Mouse (Mus musculus): ENCODE data around the gene Kcnh7. TPM values are rescaled to one million over a fixed set of nuclear protein-coding genes. Genes with fewer than 3 reads are reported as not detected.
"Not testable (repeated sequence)": the region's sequence is repeated elsewhere in the genome, so short reads cannot be mapped to it uniquely, and the experiment has no call there.

Kcnh7 gene
- total RNA-seq, 1 experiment from 2014 or later: 0.07 TPM

DNA sequence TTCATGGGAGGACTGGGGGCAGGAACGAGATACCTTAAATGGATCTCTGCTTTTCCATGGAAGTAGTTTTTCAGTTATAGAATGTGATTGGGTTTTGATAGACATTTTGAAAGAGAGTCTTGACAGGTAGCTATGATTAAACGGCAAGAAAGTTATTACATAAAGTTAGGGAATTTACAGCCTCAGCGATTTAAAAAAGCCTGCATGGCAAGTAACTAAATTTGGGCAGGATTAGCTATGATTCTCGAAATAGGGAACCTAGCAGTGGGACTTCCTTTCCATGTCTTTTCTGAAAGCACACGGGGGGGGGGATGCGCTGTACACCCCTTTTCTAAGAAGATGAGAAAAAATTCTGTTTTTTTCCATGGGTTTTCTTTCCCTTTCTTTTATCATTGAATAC is 466.8 kb downstream of the Kcnh7 start:
- DNase-seq: no peak

DNA sequence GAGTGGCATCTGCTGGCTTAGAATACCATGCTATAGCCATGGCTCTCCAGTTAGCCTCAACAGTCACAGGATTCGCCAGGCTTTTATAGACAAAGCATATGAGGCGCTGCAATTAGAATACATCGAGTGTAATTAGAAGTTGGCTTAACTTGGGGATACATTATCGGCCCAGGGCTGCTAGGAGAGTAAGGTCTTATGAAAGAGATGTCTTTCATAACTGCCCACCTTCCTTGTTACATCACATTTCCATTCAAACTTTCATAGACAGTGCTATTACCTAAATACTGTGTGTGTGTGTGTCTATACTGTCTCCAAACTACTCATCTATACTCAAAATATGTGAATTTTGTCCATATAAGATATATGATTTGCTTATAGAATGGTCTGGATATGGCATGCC is 468.8 kb downstream of the Kcnh7 start:
- no peak for DNase-seq

DNA sequence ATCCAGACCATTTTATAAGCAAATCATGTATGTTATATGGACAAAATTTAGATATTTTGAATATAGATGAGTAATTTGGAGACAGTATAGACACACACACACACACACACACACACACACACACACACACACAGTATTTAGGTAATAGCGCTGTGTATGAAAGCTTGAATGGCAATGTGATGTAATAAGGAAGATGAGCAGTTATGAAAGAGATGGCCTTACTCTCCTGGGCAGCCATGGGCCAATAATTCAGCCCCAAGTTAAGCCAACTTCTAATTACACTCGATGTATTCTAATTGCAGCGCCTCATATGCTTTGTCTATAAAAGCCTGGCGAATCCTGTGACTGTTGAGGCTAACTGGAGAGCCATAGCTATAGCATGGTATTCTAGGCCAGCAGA is 469.7 kb downstream of the Kcnh7 start:
- not testable (repeated sequence) for DNase-seq

GRCm38 (mm10) chr2:62709633-62710032 is 474.5 kb downstream of the Kcnh7 start:
- no peak for DNase-seq

DNA sequence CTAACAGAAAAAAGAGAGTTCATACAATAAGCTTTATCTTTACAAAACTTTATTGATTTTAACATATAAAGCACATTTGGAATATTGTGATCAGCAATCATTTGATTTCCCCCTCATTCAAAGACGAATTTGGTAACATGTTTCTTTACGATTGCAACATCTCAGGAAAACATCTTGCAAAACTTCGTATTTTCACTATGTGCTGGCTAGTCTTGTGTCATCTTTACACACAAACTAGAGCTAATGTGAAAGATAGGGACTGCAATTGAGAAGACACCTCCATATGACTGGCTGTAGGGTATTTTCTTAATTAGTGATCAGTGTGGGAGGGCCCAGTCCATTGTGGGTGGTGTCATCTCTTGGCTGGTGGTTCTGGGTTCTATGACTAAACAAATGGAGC is 477.8 kb downstream of the Kcnh7 start:
- DNase-seq: no peak

DNA sequence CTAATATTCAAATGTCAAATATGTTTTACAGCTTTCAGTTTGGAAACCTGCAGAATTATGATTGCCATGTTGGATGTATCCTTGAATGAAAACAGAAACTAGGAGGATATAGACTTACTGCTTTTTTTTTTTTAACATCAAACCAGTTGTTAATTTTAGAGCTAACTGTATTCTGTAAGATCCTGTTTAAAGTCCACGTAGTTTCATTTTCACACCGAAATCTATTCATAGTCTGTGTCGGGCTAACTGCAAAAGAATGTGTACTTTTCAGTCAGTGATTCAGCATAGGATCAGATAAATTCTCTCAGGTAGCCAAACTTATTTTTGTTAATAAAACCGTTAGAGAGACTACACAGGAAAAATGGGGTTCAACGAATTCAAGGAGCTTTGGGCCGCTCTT is 498.2 kb downstream of the Kcnh7 start:
- no peak for DNase-seq

GRCm38 (mm10) chr2:62684989-62685595 is 499.0 kb downstream of the Kcnh7 start:
- DNase-seq: no peak

GRCm38 (mm10) chr2:62681667-62682066 is 502.4 kb downstream of the Kcnh7 start:
- peak; percentile 34 for DNase-seq

DNA sequence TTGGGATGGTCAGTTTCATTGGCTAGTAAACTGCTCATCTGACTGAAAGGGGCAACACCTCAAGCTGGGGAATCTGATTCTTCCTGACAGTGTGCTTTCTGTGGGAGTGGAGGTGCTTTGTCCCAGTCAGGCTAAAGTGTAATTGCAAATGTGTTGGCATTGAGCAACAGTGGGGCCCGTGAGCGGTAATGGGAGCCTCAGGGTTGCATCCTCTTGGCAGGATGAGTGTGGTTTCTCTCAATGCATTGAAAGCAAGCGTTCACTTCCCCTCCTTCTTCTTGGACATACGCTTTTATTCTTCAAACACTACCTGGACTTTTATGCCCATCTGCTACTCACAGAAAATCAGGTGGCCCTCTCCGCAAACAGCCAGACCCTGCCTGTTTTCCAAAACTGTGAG is 511.3 kb downstream of the Kcnh7 start:
- DNase-seq: no peak

GRCm38 (mm10) chr2:62670767-62671166 is 513.3 kb downstream of the Kcnh7 start:
- no peak for DNase-seq

- DNase-seq: no peak
Measured at GRCm38 (mm10) chr2:62670301-62670700, 513.8 kb downstream of the Kcnh7 start.

DNA sequence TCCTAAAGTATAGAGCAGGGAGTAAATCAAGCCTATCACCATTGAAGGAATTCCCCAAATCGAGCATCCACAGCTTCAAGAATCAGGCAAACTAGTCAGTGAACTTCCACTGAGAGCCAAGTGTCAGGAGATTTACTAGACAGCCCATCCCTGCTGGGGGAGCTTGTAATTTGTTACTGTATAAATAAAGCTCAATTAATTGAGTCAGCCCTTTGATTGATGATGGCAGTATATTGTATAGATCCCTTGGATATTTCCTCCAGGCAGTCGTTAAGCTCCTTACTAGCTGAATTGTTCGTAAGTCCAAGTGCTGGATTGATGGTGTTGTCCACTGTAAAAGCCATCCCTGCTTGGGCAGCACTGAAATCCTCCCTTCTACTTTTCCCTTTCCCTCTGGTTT is 514.2 kb downstream of the Kcnh7 start:
- DNase-seq: no peak

DNA sequence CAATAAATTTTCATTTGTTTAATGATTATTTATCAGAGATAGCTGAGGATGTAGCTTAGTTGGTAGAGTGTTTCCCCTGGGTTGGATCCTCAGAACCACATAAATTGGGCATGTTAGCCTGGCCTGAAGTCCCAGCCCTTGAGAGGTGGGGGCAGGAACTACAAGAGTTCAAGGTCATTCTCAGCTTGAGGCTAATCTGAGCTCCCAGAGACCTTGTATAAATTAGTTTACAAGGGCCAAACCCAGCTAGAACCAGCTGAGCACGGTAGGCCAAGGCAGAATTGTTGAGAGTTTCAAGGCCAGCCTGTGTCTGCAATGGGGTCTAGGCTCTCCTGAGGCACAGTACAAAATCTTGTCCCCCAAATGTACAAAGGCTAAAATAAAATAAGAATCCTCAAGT is 518.6 kb downstream of the Kcnh7 start:
- no peak for DNase-seq

GRCm38 (mm10) chr2:62664839-62665238 is 519.2 kb downstream of the Kcnh7 start:
- DNase-seq: no peak

DNA sequence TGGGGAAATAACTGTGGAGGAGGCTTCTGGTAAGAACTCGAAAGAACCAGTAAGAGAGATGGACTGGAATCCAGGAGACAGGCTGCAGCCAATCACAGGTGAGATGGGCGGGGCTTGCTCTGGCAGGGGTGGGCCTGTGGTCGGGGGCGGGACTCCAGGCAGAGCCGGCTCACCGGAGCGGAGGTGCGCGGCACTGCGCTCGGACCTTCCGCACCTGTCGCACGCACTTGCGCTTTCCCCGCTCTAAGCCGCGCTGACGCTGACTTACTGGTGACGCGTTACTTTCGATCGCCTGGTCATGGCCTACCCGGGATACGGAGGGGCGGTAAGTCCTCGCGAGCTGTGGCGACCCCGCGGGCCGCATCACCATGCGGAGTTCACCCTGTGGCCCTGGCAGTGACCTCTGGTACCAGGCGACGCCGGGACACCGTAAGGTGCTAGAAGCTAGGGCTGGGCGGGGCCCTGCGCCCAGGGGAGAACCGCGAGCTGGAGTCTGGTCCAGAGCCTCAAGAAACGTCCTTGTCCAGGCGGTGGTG is 519.9 kb downstream of the Kcnh7 start, which contains the start of gene Gca:
Gene Gca (plus strand): TSS at position 151 of the 536 bp plus-strand sequence.
- DNase-seq: peak; percentile 91

GRCm38 (mm10) chr2:62662560-62662959 is 521.5 kb downstream of the Kcnh7 start:
- DNase-seq: no peak

DNA sequence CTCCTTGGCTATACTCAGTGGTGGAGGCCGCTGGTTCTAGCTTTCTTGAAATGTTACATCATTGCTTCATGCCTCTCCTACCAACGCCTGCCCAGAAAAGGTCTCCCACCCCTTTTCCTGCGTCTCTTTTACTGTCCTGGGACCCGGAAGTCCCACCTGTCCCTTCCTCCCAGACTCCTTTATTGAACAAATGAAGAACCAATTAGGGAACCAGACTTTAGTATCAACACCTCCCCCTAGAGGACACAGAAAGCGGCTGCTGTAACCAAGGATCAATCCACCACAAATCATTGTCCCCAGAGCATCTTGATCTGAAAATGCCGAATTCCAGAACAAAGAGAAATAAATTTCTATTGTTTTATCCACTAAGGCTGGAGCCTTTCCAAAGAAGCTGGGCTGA is 523.5 kb downstream of the Kcnh7 start:
- no peak for DNase-seq

DNA sequence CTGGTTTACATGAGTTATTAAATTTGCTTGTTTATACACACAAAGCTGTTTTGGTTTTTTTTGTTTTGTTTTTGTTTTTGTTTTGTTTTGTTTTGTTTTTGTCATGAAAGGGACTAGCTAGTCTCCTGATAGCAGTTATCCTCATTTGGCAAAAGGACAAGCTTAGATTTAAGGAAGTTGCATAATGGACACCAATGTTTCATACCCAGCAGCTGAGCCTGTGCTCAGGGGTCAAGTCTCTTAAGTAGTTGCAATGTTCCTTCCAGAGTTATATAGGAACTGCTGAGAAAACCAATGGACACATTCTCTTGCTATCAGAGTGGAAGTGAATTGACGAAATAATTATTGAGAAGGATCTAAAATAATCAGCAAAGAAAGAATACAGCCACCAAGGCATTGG is 528.0 kb downstream of the Kcnh7 start:
- DNase-seq: no peak

- peak; percentile 66 for DNase-seq
Measured at GRCm38 (mm10) chr2:62654519-62655338, 529.4 kb downstream of the Kcnh7 start.

DNA sequence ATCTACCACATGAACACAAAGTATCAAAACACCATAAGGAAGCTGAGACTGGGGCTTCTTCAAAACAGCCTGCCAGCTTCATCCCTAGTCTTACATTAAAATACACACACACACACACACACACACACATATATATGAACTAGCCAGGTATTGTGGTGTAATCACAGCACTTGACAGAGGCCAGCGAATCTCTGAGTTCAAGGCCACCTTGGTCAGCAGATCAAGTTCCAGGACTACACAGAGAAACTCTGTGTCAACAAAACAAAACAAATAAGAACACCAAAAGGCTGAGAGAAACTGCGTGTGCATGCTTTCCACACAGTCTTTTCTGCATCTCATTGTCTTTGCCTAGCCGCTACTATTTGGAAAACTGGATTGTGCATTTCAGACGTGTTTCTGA is 531.6 kb downstream of the Kcnh7 start:
- DNase-seq: no peak

DNA sequence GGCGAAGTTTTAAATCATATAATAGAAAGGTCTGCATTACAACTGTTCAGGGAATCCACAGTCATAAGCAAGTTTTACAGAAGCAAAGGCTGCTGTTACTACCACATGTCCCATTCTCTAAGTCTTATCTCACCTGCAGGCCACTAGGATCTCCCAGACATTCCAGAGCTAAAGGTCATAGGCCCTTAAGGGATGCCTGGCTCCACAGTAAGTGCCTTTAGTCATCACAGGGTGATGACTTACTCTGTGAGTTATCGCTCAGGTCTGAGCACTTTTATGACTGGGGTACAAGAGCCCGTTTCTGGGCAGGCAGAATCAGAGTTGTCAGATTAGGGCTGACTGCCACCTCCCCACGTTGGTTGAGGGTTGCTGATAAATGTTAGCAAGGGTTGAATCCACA is 532.2 kb downstream of the Kcnh7 start:
- DNase-seq: no peak

DNA sequence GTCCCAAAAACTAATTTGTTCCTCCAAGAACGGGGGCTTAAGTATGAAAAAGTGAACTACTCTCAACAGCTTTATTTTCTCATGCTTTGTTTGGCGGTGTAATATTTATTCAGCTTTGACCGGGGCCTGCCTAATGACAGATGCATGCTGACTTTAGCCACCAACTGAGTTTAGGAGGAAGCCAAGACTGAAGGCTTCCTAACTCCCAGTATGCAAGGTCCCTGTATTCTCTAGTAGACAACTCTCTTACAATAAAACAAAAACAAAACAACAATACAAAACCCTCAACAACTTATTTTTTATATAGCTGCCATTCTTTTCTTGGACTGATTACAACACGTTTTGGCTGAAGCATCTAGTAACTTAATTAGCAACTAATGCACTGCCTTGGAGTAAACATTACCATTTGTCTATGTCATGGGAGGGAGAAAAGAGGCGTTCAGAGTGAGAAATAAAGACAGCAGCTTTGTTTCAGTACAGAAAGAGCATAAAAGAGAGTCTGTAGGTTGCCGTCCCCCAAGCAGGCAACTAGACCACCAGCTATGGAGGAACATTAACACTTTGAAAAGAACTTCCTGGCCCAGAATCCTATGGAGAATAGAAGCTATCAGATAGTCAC is 537.3 kb downstream of the Kcnh7 start:
- DNase-seq: no peak

DNA sequence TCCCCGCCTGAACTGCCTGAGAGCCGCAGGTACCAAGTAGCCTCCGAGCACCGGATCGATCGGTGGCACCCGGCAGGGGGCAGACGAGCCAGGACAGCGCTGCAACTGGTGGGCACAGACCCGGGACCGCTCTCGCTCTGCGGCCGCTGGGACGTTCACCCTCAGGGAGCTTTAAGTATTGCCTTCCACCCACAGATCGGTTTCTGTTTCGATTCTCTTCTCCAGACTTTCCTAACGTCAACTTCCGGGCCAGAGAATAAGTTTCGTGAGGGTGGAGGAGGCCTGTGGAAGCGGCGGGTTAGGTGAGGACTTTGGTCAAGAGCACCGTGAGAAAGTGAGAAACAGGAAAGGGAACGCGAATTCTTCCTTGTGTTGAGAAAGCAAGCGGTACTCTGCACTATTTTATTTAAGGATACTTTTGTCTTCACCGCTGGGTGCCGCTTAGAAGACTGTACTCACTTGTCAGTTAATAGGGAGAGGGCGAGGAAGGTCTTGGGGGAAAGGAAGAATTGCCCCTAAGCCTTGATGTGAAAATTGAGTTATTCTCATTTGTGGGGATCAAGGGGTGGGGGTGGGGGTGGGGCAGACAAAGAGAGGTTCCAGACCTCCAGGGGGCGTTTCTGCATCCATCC is 538.0 kb downstream of the Kcnh7 start, which contains the start of gene Ifih1:
Gene Ifih1 (minus strand): TSS at position 242 of the 632 bp plus-strand sequence.
- peak; percentile 79 for DNase-seq
